Mouse (Mus musculus): ENCODE data around the gene Pcca.

Gene Pcca

DNA sequence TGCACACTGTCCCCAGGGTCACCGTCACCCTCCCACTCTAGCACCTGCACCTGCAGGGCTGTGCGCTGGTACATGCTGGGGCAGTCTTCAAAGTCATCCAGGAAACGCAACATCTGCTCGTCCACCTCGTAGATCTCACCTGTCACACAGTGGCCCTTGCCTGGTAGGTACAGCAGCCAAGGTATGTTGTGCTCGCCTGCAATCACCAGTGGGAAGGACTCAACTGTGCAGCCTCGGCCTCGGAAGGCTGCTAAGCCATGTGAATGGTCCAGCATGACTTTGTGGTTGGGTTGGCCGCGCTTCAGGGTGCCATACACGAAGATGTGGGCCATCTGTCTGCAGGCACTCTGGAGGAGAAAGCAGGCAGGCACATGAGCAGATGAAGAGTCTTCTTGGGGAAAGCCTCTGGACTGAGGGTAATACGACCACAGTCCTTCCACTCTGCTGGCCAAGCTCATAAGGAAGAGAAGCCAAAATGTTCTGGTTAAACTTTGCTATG is 357.4 kb downstream of the Pcca start:
- no peak for DNase-seq

DNA sequence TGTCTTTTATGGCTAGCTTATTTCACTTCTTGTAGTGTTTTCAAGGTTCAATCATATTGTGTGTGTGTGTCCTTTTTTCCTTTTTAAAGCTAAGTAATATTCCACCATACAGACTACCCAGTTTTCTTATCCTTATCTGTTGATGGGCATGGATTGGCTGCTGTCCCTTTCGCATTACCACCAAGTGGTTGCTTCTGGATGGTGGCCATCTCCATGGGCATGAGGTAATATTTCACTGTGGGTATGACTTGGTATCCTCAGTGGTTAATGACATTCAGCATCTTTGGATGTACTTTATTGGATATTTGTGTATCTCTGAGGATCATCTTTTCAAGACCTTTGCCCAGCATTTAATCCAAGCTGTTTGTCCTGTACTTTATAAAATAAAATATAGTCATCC is 362.0 kb downstream of the Pcca start:
- DNase-seq: no peak

DNA sequence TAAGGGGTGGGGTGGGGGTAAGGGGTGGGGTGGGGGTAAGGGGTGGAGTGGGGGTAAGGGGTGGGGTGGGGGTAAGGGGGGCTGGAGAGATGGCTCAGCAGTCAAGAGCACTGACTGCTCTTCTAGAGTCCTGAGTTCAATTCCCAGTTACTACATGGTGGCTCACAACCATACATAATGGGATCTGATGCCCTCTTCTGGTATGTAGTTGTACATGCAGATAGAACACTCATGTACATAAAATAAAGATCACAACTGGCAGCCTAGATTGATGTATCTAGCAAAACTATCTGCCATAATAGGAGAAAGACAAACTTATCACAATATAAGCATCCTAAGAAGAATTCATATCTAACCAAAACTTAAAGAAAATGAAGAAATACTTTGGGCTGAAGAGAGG is 364.4 kb downstream of the Pcca start:
- no peak for DNase-seq

DNA sequence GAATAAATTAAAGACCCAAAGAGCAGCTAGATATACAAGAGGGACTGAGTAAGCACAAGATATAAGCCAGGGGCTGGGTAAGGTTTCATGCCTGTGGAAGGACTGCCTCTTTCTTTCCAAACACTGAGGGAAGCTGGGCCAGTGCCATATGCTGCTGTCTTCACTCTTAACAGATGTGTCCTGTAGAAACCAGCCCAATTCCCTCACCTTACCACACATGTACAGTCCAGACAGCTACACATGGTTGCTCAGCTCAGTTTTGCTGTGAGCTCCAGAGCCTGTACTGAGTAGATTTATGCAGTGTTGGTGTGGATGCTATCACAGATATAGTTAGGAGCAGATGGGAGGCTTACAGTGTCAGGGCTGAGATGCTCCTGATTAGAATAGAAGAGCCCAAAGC is 366.6 kb downstream of the Pcca start:
- no peak for DNase-seq

DNA sequence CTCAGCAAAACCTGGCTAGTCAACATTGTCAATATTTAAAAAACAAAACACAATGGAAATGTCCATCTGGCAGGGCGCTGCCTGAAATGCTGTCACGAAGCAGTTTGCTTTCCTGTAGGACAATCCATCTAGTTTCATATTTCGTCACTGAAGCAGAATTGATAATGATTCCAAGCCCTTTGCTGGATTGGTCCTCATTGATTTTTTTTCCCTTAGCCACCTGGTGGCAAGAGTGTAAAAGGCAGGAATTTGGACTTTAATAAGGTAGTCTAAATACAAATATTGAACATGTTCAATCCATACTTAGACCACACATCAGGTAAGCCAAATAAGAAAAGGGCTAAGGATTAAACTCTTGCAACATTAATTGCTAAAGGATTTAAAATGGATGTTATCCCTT is 367.1 kb downstream of the Pcca start:
- DNase-seq: no peak

DNA sequence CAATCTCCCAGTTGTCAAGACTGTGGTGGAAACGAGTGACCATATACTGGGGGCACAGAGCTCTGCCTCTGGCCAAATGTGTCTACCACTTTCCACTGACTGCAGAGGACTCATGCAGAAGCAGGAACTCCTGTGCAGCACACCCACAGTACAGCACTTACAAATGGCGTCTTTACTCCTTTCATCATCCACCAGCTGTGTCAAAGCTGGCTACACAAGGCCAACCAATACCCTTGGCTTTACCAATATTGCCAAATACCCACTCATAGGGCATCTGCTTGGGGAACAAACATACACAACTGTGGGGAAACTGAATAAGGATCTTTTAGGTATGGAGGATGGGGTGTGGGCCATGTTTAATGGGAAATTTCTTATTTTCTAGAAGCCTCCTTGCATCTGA is 367.6 kb downstream of the Pcca start:
- DNase-seq: no peak

DNA sequence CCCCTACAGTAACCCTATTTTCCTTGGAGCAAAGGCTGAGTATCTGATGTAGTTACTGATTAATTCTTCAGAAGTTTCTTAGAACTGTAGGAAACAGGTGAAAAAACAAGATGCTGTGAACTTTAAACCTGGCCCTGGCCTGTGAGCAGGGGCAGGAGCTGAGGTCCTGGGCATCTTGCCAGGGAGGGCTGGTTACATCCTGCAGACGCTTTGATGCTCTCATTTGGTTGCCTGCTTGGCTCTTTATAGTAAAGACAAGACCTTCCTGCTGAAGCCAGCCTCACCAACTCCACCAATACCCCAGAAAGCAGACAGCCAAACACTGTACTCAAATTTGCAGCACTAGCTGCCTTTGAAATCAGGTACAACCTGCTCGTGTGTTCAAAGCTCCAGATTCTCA is 368.0 kb downstream of the Pcca start:
- DNase-seq: peak; percentile 13 to 36

DNA sequence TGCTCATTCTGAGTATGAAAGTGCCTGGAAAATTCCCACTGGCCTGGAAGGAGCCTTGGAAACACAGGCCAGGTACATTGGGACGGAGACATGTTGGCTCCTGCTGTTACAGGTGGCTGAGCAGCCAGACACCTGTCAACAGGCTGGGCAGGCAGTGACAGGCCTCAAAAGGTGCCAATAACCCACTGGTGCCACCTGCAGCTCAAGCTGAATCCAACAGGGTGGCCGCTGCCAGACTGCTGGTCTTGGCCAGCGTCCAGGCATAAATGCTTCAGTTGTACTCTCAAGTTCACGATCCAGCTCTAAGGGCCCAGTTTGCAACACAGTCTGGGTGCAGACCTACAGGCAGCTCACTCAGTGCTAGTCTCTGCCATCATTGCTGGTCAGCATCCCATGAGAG is 368.8 kb downstream of the Pcca start:
- DNase-seq: peak; percentile 83 to 88

DNA sequence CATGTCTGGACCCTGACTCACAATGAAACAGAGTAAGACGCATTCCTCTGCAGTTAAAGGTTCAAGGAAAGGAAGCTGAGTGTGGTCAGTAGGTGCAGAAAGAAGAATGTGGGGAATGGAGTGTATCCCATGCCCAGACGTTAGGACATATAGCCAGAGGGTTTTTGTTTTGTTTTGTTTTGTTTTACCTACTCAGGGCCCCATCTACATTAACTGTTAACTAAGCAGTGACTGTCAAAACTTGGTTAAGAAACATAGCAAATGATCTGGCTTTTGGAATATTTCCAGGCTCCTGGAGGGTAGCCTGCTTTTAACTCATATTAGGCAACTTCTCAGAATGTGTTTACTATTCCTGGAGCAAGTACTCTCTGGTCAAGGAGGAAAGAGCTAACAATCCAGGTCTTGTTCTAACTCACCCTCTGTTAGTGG is 369.8 kb downstream of the Pcca start:
- no peak for DNase-seq

DNA sequence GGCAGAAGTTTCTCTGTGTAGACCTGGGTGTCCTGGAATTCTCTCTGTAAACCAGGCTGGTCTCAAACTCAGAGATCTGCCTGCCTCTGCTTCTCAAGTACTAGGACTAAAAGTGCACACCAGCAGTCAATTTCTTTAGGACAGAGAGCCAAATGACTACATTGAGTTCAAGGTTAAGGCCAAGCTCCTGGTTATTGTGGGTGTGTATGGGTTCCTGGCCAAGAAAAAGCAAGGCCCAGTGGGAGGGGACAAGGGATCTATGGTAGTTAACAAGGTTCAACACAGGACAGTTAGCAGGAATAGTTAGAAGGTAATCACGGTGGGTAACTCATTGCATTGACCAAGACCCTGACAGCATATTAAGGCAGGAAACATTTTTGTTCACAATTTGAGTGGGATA is 370.9 kb downstream of the Pcca start:
- no peak for DNase-seq

DNA sequence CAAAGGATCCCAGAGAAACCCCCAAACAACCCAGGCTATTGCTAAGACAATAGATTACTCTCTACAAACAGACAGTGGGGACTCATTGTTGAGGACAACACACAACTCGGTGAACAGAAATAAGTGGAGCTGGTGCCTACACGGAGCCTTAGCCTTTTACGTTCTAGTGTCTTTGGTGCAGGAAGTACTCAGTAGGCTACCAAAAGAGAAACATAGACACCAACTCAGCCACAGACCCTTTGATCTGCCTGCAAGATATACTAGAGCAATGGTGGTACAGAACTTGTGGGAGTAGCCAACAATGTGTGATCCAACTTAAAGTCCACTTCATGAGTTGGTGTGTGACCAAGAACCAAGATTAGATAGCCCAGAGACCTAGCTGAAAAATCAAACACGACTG is 374.0 kb downstream of the Pcca start:
- DNase-seq: no peak

DNA sequence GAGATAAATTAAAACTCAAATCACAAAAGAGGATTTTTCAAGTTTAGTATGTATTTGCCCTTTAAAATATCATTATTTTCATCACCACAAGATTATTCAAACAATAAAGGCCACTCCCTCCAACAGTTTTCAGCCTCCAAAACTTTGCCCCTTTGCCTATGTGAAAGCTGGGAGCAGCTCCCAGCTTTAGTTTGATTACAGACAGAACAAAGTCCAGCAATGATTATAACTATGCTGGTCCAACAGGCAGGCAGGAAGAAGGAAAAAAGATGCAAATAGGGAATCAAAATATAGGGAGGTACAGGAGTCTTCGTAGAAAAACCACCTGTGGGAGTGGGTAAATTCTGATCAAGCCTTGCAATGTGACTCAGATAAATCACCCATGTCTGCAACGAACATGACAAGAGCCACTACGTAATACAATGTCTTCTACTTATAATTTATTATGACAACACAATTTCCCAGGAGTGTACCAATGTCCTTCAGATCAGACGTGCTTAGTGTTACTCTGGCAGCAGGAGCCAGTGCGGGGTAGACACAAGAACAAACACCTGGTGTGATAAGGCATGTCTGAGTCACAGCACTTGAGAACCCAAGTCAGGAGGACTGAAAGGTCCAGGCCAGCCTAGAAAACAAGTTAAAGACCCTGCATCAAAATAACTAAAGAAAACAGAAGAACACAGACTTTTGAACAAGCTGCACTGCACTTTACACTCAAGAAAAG is 375.4 kb downstream of the Pcca start:
- DNase-seq: no peak

DNA sequence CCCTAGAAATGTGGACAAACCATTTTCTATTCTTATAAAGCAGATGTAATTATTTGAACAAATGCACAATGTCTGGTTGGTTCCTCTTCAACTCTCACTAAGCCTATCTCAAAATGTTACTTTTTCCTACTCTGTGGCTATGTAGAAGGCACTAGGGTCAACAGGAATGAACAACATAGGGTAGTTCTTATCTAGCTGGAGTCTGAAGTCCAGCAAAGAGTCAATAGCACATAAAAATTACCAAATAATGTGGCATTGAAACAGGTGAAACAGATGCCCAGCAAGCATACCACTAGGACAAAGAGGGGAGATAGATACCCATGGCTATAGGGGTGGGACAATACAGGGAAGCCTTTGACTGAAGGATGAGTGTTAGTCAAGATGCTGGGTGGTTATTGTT is 377.1 kb downstream of the Pcca start:
- DNase-seq: no peak

DNA sequence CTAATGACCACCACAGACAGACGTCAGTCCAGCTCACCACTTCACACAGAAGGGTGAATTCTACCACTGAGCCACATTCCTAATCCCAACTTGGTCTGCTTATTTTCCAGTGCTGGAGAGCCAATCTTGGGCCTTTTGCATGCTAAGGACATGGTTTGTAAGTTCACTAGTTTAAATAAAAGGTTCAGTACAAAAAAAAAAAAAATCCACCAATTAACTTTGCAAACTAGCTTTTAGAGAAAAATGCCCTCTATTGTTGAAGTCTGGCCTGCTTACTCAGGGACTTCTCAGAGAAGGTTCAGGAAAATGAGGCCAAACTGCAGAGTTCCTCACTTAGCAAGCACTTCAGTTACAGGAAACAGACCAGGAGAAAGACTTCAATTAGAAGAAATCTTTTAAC is 378.0 kb downstream of the Pcca start:
- DNase-seq: no peak

DNA sequence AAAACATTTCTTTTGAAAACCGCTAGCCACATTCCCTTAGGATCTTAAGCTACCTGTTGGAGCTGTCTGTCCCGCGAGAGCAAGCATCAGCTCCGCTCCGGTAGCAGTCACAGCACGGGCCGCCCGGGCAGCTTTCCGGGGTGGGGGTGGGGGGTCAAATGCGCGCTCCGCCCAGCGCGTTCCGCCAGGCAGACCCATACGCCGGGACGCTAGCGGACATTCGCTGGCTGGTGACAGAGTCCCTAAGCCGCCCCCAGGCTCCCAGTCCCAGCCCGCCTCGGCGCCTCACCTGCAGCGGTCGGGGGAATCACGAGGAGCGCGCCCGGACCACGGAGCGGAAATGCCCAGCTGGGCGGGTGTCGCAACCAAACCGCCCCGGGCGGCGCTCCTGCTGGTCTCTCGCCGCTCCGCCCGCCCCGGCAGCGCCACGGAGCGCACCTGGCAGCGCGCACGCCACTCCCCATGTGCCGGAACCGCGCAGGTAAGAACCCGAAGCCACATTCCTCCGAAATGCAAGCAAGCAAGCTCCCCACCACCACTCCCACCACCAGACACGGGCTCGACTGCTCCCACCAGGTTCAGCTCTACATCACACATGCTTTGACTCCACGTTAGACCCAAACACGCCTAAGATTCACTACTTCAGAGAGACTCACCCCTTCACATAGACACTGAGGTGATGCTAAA is 378.8 kb downstream of the Pcca start:
- DNase-seq: peak; percentile 78 to 84

DNA sequence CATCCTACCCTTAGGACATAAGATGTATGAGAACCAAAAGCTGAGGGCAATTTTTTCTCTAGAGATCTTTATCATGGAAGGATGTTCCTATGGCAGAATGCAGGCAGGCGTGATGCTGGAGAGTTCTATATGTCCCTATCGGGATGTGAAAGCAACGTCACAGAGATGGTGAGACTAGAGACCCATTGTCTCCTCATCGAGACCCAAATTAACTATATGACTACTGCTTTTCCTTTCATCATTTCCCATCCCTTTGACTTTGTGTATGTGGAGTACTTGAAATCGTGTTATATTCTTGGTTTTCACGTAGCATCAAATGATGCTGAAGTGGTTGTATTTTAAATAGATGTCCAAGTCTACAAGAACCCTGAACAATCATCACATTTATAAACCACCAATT is 379.5 kb downstream of the Pcca start, which contains the start of gene Ggact:
Gene Ggact (minus strand): TSS at position 101 of the 400 bp plus-strand sequence.
- DNase-seq: no peak

DNA sequence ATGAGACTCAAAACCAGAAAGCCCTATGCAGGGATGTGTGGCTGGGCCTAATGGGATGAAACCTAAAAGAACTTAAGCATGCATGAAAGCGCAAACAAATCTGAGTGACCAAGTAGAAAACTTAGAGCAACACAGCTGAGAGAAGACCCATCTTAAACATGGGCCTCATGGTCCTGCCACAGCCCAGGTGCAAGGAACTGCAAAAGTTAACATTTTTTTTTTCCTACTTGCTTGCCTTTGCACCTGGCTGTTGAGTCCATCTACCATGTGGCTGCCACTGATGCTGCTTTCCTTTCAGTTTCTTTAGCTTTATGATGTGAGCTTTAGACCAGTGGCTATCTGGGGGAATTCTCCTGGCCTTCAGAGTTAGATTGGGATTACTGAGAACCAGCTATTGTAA is 383.6 kb downstream of the Pcca start:
- DNase-seq: no peak

DNA sequence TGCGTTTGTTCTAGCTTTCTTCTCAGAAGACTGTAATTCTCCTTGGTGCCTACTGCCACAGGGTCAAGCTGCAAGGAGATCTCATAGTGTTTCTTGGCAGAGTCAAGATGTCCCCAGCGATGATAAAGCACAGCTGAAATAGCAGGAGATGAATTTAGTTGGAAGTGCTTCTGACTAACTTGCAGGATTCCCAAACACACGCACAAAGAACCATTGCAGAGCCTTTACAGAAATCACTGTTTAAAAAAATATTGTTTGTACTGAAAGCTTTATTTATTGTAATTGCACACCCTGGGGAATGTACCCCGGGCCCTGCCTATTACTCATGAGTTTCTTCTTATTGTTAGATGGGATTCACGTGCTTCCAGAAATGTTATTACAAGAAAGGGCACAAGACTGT is 385.9 kb downstream of the Pcca start:
- no peak for DNase-seq

DNA sequence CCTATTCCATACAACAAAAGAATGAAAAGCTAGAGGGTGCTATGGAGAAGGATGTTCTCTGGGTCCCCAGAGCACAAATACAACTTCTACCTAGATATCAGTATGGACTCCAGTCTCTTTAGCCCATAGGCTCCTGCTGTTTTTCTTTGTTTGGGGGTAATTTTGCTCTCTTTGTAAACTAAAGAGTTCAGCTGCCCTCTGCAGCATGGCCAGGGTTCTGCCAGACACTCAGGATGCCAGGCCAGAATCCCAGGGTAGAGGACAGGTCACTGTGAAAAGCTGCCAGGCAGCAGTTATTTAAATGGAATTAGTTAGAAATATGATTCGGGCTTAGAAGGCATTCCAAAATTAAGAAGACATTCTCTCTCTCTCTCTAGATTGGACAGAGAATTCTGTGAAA is 402.3 kb downstream of the Pcca start:
- no peak for DNase-seq

All from lung, postnatal 4 days (tissue).